Mouse (Mus musculus): ENCODE results near the gene Iqck.

Gene Iqck

GRCm38 (mm10) chr7:118911571-118911970 lies 56.0 kb downstream of the Iqck start:
- DNase-seq (ENCODE audit: low spot score in 2 of 2), result no peak

GRCm38 (mm10) chr7:118912049-118912490 lies 56.5 kb downstream of the Iqck start:
- DNase-seq (ENCODE audit: low spot score in 2 of 2), result no peak

- DNase-seq (ENCODE audit: low spot score in 2 of 2), result no peak
Measured at GRCm38 (mm10) chr7:118914561-118915165, 59.1 kb downstream of the Iqck start.

- DNase-seq (ENCODE audit: low spot score in 2 of 2), result no peak
Measured at GRCm38 (mm10) chr7:118919261-118920006, 63.9 kb downstream of the Iqck start.

- DNase-seq (ENCODE audit: low spot score in 2 of 2), result no peak
Measured at GRCm38 (mm10) chr7:118922441-118923202, 67.1 kb downstream of the Iqck start.

- DNase-seq (ENCODE audit: low spot score in 2 of 2), result no peak
Measured at GRCm38 (mm10) chr7:118925547-118925946, 70.0 kb downstream of the Iqck start.

GRCm38 (mm10) chr7:118926516-118927260 lies 71.1 kb downstream of the Iqck start:
- DNase-seq (ENCODE audit: low spot score in 2 of 2), result no peak

- no peak for DNase-seq (ENCODE audit: low spot score in 2 of 2)
Measured at GRCm38 (mm10) chr7:118927279-118927678, 71.7 kb downstream of the Iqck start.

- no peak for DNase-seq (ENCODE audit: low spot score in 2 of 2)
Measured at GRCm38 (mm10) chr7:118928316-118928715, 72.8 kb downstream of the Iqck start.

- no peak for DNase-seq (ENCODE audit: low spot score in 2 of 2)
Measured at GRCm38 (mm10) chr7:118928916-118929315, 73.4 kb downstream of the Iqck start.

GRCm38 (mm10) chr7:118929601-118930311 lies 74.2 kb downstream of the Iqck start:
- peak; percentile 36 to 47 for DNase-seq (ENCODE audit: low spot score in 2 of 2)

- no peak for DNase-seq (ENCODE audit: low spot score in 2 of 2)
Measured at GRCm38 (mm10) chr7:118931502-118932395, 76.2 kb downstream of the Iqck start.

- no peak for DNase-seq (ENCODE audit: low spot score in 2 of 2)
Measured at GRCm38 (mm10) chr7:118935306-118935705, 79.8 kb downstream of the Iqck start.

GRCm38 (mm10) chr7:118936844-118937243 lies 81.3 kb downstream of the Iqck start:
- no peak for DNase-seq (ENCODE audit: low spot score in 2 of 2)

- DNase-seq (ENCODE audit: low spot score in 2 of 2), result no peak
Measured at GRCm38 (mm10) chr7:118937469-118938387, 82.2 kb downstream of the Iqck start.

- peak in 1 of 2 experiments; percentile 36 for DNase-seq (ENCODE audit: low spot score in 2 of 2)
Measured at GRCm38 (mm10) chr7:118942297-118942696, 86.7 kb downstream of the Iqck start.

- no peak for DNase-seq (ENCODE audit: low spot score in 2 of 2)
Measured at GRCm38 (mm10) chr7:118943170-118943569, 87.6 kb downstream of the Iqck start.

- no peak for DNase-seq (ENCODE audit: low spot score in 2 of 2)
Measured at GRCm38 (mm10) chr7:118944884-118945283, 89.3 kb downstream of the Iqck start.

GRCm38 (mm10) chr7:118947241-118947640 lies 91.7 kb downstream of the Iqck start:
- DNase-seq (ENCODE audit: low spot score in 2 of 2), result no peak
